Mouse (Mus musculus) retina, adult 2 months (tissue): ENCODE results near the gene Olfr397.

Source experiments
- DNase-seq: peaks from one replicate; pipeline ENCODE4 v3.0.0-alpha.2; 2012; ENCODE audit warnings: low read depth, low spot score

The Olfr397 gene

GRCm38 (mm10) chr11:73960517-73960916 is at the start of gene Olfr397:
Gene Olfr397 (plus strand): TSS chr11:73960817.
- DNase-seq, result no peak

GRCm38 (mm10) chr11:73936377-73936776 is 24.2 kb upstream of the Olfr397 start, which contains the start of gene Olfr23:
Gene Olfr23 (plus strand): TSS chr11:73936677.
- DNase-seq, result no peak

- no peak for DNase-seq
Observed at GRCm38 (mm10) chr11:73990307-73990706, 29.7 kb downstream of the Olfr397 start, which contains the start of gene Olfr398. Gene Olfr398 (minus strand): TSS chr11:73990407.

- no peak for DNase-seq
Observed at GRCm38 (mm10) chr11:73993115-73993514, 32.5 kb downstream of the Olfr397 start.
